Mouse (Mus musculus) kidney, adult 10 weeks (tissue): Measurements from ENCODE around the gene Slc30a6. TPM values are rescaled to one million over a fixed set of nuclear protein-coding genes. Genes with fewer than 3 reads are reported as not detected.

Experiments used
- polyA plus RNA-seq: library from polyadenylated mRNA; stranded (reverse); fragments of 350-450 nt; fragmentation: Illumina TruSeq; extraction: RNeasy Lipid Tissue Mini Kit (QIAGEN cat#74804); gene quantifications from one replicate; pipeline ENCODE4 v1.2.3, GENCODE M21; 2014; ENCODE audit warnings: low read depth, low replicate concordance

The Slc30a6 gene
- polyA plus RNA-seq, result 21.4 TPM

GRCm38 (mm10) chr17:74395383-74396065, at the start of gene Slc30a6:
TSS of gene Slc30a6 (plus strand) at chr17:74395608.

GRCm38 (mm10) chr17:74458711-74459408, 63.5 kb downstream of the Slc30a6 start, which contains the start of gene Nlrc4:
TSS of gene Nlrc4 (minus strand) at chr17:74459142.

Other genes with a start within 250 kb of the Slc30a6 start
- gene Memo1, start 100.1 kb upstream of the Slc30a6 start, polyA plus RNA-seq, result 103 TPM
- gene Dpy30, start 71.7 kb upstream of the Slc30a6 start, polyA plus RNA-seq, result 157 TPM
- 22.8 TPM for gene Spast, start 56.6 kb upstream of the Slc30a6 start, polyA plus RNA-seq
- gene Nlrc4, start 63.5 kb downstream of the Slc30a6 start, polyA plus RNA-seq, result 1.1 TPM
- gene Yipf4, start 93.9 kb downstream of the Slc30a6 start, polyA plus RNA-seq, result 335 TPM
- 145 TPM for gene Birc6, start 132.7 kb downstream of the Slc30a6 start, polyA plus RNA-seq